Mouse (Mus musculus): ENCODE data around the gene Herc2.
"Not testable (repeated sequence)": the region's sequence is repeated elsewhere in the genome, so short reads cannot be mapped to it uniquely, and the experiment has no call there.

Gene Herc2

DNA sequence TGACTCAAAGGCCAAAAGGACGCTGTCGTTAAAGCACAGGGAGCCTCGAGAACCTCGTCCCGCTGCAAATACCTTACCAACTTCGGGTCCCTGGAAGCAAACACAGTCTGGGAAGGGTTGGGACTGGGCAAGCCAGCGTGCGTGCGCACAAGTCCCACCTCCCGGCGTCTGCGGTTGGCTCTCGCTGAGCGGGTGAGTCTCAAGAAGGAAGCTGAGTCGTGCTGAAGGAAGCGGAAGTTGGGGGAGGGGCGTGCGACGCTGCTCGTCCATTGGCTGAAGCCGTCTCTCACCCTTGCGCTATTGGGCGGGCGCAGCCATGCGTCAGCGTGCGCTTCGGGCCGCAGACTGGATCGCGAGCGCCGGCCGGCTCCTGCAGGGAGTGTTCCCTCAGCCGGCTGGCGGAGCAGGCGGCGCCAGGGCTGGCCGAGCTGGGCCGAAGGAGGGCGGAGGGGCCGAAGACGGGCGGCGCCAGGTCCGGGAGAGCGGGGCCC is at the start of gene Herc2:
TSS of gene Herc2 (plus strand) at position 366 of the 491 bp plus-strand sequence.
- DNase-seq (ENCODE audit: low read depth, low spot score), result peak; percentile 99

DNA sequence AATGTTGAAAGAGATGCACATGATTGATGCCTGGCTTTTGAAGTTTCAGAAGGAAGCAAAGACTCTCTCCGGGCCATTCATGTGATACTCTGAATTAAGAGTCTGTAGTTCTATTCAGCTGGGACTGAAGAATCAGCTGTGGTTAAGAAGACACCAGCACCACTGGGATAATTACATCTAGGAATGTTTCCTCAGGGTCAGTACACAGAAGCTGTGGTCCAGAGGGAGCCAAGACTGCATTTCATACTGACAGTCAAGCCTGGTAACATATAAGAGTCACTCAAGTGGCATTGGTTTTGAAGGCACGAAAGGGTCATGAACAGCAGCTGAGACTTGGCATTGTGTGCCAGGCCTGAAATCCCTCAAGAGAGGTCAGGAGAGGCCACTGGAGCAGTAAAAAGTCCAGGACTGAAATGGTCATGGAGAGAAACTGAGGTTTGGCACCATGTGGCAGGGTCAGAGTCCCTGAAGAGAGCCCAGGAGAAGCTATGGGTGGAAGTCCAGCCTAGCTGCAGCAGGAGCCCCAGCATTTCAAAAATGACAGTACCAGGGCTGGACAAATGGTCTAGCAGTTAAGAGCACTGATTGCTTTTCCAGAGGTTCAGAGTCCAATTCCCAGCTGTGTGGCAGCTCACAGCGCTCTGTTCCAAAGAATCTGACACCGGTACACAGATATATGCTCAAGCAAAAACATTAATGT is 39.5 kb upstream of the Herc2 start:
- DNase-seq (ENCODE audit: low read depth, low spot score), result no peak

GRCm38 (mm10) chr7:56011018-56011333 is 39.0 kb upstream of the Herc2 start:
- DNase-seq (ENCODE audit: low read depth, low spot score), result no peak

DNA sequence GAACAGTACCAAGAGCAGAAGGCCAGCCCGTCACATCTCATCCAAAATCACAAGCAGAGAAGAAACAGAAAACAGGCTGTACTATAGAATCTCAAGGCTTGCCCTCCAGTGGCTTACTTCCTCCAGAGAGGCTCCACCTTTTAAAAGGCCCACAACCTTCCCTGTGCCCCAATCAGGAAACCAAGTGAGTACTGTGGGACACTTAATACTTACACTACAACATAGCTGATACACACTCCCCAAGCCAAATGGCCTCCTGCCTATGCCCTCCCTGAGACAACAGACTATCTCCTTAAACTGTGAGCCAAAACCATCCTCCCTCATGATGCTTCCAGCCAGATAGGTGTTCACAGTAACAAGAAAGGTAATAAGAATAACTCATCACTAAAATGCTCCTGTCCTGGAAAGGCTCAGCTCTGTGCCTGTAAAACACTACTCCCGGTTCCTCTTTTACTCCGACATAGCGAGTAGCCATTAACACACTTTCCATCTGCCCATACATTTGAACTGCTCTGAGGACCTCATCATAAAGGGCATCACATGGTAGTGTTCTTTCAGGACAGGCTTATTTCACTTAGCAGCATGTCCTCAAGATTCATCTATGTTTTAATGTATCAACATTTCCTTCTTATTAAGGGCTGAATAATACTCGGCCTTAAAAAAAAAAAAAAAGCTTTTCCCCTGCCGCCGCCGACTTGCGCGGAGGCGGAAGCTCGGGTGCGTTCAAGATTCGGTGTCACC is 36.6 kb upstream of the Herc2 start:
- no peak for DNase-seq (ENCODE audit: low read depth, low spot score)

DNA sequence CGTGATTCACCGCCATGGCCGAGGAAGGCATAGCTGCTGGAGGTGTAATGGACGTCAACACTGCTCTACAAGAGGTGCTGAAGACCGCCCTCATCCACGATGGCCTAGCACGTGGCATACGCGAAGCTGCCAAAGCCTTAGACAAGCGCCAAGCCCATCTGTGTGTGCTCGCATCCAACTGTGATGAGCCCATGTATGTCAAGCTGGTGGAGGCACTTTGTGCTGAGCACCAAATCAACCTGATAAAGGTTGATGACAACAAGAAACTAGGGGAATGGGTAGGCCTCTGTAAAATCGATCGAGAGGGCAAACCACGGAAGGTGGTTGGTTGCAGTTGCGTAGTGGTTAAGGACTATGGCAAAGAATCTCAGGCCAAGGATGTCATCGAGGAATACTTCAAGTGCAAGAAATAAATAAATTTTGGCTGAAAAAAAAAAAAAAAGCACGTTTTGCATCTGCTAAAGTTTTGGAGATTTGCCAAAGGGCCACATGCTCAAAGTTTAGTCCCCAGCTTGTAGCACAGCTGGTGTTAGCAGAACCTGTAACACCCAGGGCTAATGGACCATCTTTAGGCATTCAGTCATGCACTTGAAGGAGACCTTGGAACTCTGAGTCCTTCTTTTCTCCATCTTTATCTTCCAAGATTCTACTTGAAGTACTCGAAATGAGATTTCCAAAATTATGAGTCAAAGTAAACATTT is 35.8 kb upstream of the Herc2 start:
- DNase-seq (ENCODE audit: low read depth, low spot score), result not testable (repeated sequence)

- no peak for DNase-seq (ENCODE audit: low read depth, low spot score)
These were observed 34.8 kb upstream of the Herc2 start for GRCm38 (mm10) chr7:56015172-56015571.

- no peak for DNase-seq (ENCODE audit: low read depth, low spot score)
These were observed 34.2 kb upstream of the Herc2 start for GRCm38 (mm10) chr7:56015837-56016236.

- DNase-seq (ENCODE audit: low read depth, low spot score), result no peak
These were observed 32.2 kb upstream of the Herc2 start for GRCm38 (mm10) chr7:56017761-56018160.

GRCm38 (mm10) chr7:56018446-56018971 is 31.5 kb upstream of the Herc2 start:
- DNase-seq (ENCODE audit: low read depth, low spot score), result no peak

DNA sequence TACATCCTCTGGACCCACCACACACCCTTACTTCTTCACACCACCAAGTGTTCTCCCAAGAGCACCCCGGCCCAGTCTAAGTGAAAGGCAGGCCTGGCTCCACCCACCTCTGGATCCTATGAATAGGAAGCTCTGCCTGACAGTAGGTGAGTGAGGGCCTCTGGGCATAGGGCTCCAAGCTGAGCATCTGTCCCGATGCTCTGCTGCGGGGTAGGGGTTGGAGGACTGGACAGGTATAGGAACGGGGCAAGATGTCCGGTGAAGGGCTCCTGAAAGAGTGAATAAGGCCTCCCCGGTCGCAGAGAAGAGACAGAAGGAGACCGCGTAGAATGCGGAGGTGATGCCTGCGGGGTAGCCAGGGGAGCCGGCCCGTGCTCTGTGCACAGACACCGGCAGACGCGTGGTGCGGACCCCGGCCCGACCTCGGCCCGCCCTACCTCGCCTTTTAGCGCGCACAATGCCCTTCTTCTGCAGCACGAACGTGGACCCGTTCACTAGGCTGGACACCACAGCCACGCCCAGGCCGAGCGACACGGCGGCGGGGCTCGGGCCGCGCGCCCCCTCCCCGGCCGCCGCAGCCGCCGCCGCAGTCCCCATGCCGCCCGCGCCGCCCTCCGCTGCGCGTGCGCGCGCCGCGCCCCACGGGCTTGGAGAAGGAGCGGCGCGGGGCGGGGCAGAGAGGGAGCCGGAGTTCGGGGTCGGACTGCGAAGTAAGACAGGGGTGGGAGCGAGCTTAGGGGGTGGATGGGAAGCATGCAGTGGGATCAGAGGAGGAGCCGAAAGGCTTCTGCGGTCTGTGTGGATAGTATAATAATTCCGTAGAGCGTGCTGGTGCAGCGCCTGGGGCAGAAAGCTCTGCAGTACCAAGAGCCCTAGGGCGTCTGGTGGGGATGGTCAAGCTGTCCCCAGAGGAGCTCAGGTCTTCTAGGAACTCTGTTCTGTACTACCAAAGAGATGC is 30.7 kb upstream of the Herc2 start:
- peak; percentile 93 for DNase-seq (ENCODE audit: low read depth, low spot score)

DNA sequence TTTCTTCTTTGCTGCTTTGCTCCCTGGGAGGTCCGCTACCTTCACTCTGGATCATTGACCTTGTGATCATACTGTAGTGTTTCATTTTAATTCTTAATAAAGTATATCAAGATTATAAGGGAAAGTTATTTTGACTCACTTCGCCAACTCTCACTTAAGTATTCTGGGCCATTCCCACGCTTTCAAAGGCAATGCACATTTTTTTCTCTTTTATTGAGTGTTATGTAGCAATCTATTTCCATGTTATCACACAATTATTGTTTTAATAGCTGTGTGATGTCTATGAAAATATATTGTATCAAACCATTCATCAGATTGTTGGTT is 30.1 kb upstream of the Herc2 start, which contains the start of gene Nipa1:
TSS of gene Nipa1 (minus strand) at position 25 of the 324 bp plus-strand sequence.
- DNase-seq (ENCODE audit: low read depth, low spot score), result no peak

GRCm38 (mm10) chr7:56023586-56023985 is 26.4 kb upstream of the Herc2 start:
- DNase-seq (ENCODE audit: low read depth, low spot score), result peak; percentile 52

GRCm38 (mm10) chr7:56042353-56042752 is 7.6 kb upstream of the Herc2 start:
- DNase-seq (ENCODE audit: low read depth, low spot score), result peak; percentile 91

DNA sequence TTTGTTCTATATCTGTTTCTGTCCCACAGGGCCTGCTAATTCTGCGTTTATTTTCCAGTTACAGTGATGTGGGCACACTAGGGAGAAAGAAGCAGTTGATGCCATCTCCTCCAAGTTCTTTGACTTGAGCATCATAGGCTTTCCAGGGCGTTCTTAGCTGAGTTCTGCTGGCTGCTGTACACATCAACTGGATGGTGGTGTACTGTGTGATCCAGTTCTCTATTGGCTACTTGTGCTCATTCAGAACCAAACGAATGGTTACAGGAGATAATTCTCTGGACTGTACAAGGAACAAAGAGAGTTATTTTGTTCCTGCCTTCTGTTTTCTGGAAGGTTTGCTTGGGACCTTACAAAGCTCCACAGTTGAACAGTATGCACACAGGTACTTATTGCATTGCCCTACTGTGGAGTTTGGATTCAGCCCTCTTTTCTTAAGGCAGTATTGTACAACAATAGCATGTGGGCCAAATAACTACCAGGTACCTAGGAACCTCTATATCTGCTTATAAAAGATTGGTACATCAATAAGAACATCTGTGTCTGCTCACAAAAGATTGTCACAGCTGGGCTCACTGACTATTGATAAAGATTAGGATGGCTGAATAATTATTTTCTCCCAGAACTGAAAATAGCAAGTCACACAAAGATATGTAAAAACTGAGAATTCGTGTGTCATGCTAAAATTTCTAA is 6.3 kb upstream of the Herc2 start:
- no peak for DNase-seq (ENCODE audit: low read depth, low spot score)

GRCm38 (mm10) chr7:56044267-56044629 is 5.7 kb upstream of the Herc2 start:
- no peak for DNase-seq (ENCODE audit: low read depth, low spot score)

- DNase-seq (ENCODE audit: low read depth, low spot score), result no peak
These were observed 2.8 kb upstream of the Herc2 start for GRCm38 (mm10) chr7:56047178-56047577.

DNA sequence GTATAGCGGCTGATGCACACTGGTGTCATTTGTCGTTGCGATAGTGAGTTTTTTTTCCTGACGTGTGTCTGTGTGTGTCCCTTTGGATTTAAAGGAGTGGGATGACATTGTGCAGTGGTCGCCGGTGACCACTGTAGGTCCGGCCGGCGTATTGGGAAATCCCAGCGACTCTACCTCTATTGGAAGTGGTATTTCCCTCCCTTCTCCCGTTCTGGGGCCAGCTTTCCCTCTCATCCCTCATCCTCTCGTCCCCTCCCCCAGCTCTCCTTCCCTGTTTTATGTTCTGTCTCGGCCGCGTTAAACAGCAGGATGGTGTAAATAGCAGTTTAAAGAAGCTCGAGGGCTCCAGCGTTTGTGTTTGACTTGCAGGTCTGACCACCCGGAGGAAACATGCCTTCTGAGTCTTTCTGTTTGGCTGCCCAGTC is 503 bp downstream of the Herc2 start:
- peak; percentile 46 for DNase-seq (ENCODE audit: low read depth, low spot score)

DNA sequence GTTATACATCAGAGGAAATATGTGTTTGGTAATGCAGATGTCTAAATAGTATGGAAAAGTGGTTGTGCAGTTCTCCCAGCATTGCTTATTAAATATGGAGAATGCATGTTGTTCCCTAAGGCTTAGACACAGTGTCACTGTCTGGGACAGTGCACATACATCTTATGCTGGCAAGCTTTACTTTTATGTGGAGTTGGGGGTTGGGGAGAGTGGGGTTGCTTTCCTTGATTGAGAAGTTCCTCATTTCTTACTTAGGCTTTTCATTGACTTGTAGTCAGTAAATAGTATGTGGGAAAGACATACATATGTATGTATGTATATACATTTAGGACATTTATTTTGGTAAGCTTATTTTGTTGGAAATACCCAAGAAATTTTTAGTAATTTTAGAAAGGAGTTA is 3.0 kb downstream of the Herc2 start:
- DNase-seq (ENCODE audit: low read depth, low spot score), result no peak

DNA sequence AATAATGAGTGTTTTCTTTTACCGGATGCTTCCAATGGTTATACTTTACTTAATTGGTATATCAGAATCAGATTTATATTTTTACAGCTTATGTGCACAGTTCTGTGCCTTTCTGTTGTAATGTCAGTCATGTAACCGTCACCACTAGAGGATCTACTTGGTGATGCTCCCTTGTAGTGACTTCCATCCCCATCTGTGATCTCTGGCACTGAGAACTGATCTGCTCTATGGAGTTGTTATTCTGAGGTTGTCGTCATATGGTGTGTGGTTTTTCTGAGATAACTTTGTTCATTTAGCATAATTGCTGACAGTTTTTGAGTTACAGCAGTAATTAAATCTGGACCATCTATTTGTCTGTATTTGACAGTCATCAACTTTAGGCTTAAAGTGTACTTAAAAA is 5.3 kb downstream of the Herc2 start:
- DNase-seq (ENCODE audit: low read depth, low spot score), result no peak

GRCm38 (mm10) chr7:56064876-56065275 is 14.9 kb downstream of the Herc2 start:
- no peak for DNase-seq (ENCODE audit: low read depth, low spot score)

GRCm38 (mm10) chr7:56066136-56066535 is 16.1 kb downstream of the Herc2 start:
- no peak for DNase-seq (ENCODE audit: low read depth, low spot score)
